Mouse (Mus musculus): ENCODE data around the gene Gm13271.
"Not testable (repeated sequence)": the region's sequence is repeated elsewhere in the genome, so short reads cannot be mapped to it uniquely, and the experiment has no call there.

Gene Gm13271

GRCm38 (mm10) chr4:88760431-88760830 is 5.8 kb downstream of the Gm13271 start:
- DNase-seq (ENCODE audit: low read depth, low spot score): not testable (repeated sequence)

- not testable (repeated sequence) for DNase-seq (ENCODE audit: low read depth, low spot score)
These were observed 7.1 kb downstream of the Gm13271 start for GRCm38 (mm10) chr4:88761776-88762175.

GRCm38 (mm10) chr4:88762341-88762740 is 7.7 kb downstream of the Gm13271 start:
- DNase-seq (ENCODE audit: low read depth, low spot score): not testable (repeated sequence)

- DNase-seq (ENCODE audit: low read depth, low spot score): not testable (repeated sequence)
These were observed 8.8 kb downstream of the Gm13271 start for GRCm38 (mm10) chr4:88763384-88764018.

- not testable (repeated sequence) for DNase-seq (ENCODE audit: low read depth, low spot score)
These were observed 18.9 kb downstream of the Gm13271 start, which contains the start of gene Gm13290 for GRCm38 (mm10) chr4:88773534-88773933. Gm13290 (plus strand) TSS chr4:88773834.

GRCm38 (mm10) chr4:88776622-88777021 is 22.0 kb downstream of the Gm13271 start, which contains the start of gene Gm13289:
Gm13289 (plus strand) TSS chr4:88776922.
- DNase-seq (ENCODE audit: low read depth, low spot score): not testable (repeated sequence)

- DNase-seq (ENCODE audit: low read depth, low spot score): not testable (repeated sequence)
These were observed 24.9 kb downstream of the Gm13271 start, which contains the start of gene Gm13272 for GRCm38 (mm10) chr4:88779550-88779949. Gm13272 (plus strand) TSS chr4:88779850.

- DNase-seq (ENCODE audit: low read depth, low spot score): not testable (repeated sequence)
These were observed 25.7 kb downstream of the Gm13271 start for GRCm38 (mm10) chr4:88780320-88780719.

- DNase-seq (ENCODE audit: low read depth, low spot score): not testable (repeated sequence)
These were observed 27.2 kb downstream of the Gm13271 start, which contains the start of gene Ifnz for GRCm38 (mm10) chr4:88781831-88782230. Ifnz (plus strand) TSS chr4:88782131.

- not testable (repeated sequence) for DNase-seq (ENCODE audit: low read depth, low spot score)
These were observed 27.7 kb downstream of the Gm13271 start for GRCm38 (mm10) chr4:88782335-88782734.

GRCm38 (mm10) chr4:88785409-88785808 is 30.7 kb downstream of the Gm13271 start, which contains the start of gene Gm13276:
Gm13276 (plus strand) TSS chr4:88785709.
- DNase-seq (ENCODE audit: low read depth, low spot score): not testable (repeated sequence)

GRCm38 (mm10) chr4:88788402-88788801 is 33.7 kb downstream of the Gm13271 start, which contains the start of gene Gm13277:
Gm13277 (plus strand) TSS chr4:88788632.
- not testable (repeated sequence) for DNase-seq (ENCODE audit: low read depth, low spot score)

GRCm38 (mm10) chr4:88791250-88791649 is 36.6 kb downstream of the Gm13271 start, which contains the start of gene Gm13278:
Gm13278 (plus strand) TSS chr4:88791550.
- DNase-seq (ENCODE audit: low read depth, low spot score): not testable (repeated sequence)

- DNase-seq (ENCODE audit: low read depth, low spot score): not testable (repeated sequence)
These were observed 39.4 kb downstream of the Gm13271 start, which contains the start of gene Gm13275 for GRCm38 (mm10) chr4:88793936-88794675. Gm13275 (plus strand) TSS chr4:88794487.

GRCm38 (mm10) chr4:88797097-88797496 is 42.4 kb downstream of the Gm13271 start, which contains the start of gene Gm13279:
Gm13279 (plus strand) TSS chr4:88797397.
- DNase-seq (ENCODE audit: low read depth, low spot score): not testable (repeated sequence)

- not testable (repeated sequence) for DNase-seq (ENCODE audit: low read depth, low spot score)
These were observed 44.7 kb downstream of the Gm13271 start, which contains the start of gene Gm13285 for GRCm38 (mm10) chr4:88799365-88799764. Gm13285 (plus strand) TSS chr4:88799665.

GRCm38 (mm10) chr4:88802954-88803353 is 48.3 kb downstream of the Gm13271 start, which contains the start of gene Gm13287:
Gm13287 (plus strand) TSS chr4:88803254.
- DNase-seq (ENCODE audit: low read depth, low spot score): not testable (repeated sequence)

Measured in ES-CJ7 (cell line).